Mouse (Mus musculus) T-cell, adult 2 months (primary cell): ENCODE data around the gene Rai1.

ENCODE experiments used
- DNase-seq: peaks from one replicate; pipeline ENCODE4 v3.0.0; 2022; ENCODE audit warnings: low spot score

Rai1 gene

DNA sequence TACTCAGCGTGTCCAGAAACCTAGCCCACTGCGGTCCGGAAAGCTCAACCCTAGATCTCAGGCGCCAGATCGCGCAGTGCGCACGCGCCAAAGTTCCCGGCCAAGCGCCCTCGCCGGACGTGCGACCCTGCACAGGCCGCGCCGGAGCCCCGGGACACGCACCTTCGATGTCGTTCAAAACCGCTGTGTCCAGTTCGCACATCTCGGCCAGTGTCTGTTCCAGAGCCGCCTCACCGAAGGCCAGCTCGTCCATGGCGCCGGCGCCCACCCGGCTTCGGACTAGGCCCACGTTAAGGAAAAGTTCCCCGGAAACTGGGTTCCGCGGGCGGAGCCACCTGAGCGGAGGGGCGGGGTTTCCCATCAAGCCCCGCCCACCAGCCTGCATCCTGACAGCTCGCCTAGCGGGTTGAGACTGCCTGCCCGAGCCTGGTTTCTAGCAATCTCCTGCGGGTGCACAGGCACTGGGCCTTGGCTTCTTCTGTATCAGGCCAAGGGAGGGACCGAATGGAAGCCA is 115.5 kb downstream of the Rai1 start:
- peak; percentile 90 for DNase-seq

DNA sequence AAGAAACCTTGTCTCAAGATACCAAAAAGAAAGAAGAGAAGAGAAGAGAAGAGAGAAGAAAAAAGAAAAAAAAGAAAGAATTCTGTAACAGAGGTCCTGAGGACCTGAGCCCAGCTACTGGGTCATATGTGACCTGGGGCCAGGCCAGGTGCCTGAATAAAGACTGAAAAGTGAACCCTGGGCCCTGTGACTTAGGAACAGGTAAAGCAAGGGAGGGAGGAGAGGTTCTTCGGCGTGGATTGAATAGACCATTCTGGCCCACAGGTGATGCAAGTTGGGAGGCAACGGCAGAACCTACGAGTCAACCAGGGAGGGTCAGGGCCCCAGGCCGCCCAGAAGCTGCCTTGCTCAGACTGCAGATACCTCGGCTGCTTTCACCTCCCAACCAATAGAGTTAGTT is 116.6 kb downstream of the Rai1 start:
- no peak for DNase-seq

DNA sequence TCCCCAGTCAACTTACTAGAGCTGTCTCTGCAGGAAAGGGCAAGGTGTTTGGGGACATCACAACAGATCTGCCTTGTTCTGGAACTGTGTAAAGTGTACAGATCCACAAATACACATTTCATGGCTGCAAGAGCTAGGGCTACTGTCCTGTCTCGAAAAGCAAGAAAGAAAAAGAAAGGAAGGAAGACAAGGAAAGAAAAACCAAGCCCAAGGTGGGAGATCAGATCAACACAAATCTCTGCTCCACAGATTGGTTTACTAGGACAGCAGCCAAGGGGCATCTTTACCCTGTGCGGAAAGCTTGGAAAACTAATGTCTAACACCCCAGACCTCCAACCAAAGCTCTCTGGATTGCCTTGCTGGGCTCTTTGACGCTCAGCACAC is 117.3 kb downstream of the Rai1 start:
- no peak for DNase-seq

DNA sequence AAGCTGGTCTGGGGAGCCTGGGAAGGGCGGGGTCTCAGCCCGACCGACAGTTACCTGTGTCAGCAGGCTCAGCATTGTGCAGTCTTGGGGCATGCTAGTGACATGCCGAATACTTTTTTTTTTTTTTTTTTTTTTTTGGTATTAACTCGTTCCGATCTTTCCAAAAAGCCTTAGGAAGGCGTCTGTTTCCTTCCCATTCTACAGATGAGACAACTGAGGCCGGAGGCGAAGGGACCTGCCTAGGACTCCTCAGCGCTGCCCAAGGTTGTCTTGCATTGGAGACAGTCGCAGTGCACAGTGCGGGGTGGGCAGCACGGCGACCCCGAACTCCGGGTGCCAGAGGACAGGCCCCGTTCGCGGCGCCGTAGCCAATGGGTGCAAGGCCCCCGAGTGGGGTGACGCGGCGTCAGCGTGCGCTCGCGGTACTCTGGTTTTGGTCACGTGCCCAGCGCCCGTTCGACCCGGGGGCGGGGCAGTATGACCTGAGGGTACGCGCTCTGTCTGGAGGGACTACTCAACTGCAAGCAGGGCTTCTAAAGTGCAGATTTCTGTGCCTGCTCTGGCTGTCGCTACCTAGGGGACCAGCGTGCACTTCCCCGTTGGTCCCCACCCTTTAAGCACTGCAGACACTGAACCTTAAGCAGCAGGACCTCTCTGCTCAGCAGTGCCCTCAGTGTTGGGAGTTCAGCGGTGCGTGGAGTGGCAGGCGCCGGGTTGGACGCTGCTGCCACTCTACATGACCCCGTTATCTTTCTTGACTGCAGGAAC is 117.8 kb downstream of the Rai1 start, which contains the start of gene Srebf1:
Gene Srebf1 (minus strand): TSS at position 113 of the 768 bp plus-strand sequence.
- DNase-seq: peak; percentile 85

DNA sequence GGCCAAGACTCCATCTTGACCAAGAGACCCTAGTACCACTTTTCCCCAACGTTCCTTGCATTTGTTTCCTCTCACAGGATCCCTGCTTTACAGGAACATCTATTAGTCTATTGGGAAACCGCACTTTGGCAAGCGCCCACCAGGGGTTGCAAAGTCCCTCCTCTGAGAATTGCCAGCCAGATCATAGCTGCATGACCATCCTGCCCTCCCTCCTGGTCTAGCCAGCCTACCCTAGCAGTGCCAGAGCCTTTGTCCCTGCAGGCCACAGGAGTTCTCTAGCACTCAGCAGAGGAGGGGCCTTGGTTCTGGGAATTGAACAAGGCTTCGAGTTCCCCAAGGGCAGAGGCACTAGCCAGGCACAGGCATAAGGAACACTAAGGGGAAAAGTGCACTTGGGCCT is 119.9 kb downstream of the Rai1 start:
- no peak for DNase-seq

- DNase-seq: no peak
Observed at GRCm38 (mm10) chr11:60225874-60226273, 121.1 kb downstream of the Rai1 start.

GRCm38 (mm10) chr11:60228525-60228924 is 123.7 kb downstream of the Rai1 start:
- no peak for DNase-seq

- no peak for DNase-seq
Observed at GRCm38 (mm10) chr11:60229821-60230220, 125.0 kb downstream of the Rai1 start.

- DNase-seq: no peak
Observed at GRCm38 (mm10) chr11:60230512-60230911, 125.7 kb downstream of the Rai1 start.

GRCm38 (mm10) chr11:60231326-60231725 is 126.5 kb downstream of the Rai1 start:
- DNase-seq: no peak

DNA sequence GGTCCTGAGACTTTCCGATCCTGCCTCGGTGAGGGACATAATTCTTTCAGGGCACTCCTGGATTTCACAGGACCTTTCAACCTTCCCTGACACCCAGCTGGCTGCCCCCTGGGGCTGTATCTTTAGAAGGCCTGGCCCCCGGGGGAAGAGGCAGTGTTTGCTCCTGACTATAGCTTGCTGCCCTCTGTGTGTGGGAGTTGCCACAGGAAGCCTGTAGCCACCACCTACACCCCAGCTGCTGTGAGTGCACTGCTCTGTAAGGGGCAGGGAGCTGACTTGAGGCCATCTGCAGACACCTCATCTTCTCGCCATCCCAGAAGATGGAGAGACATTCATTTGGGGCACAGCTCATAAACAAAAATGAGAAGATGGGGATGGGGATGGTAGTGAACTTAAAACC is 127.1 kb downstream of the Rai1 start:
- peak; percentile 32 for DNase-seq

DNA sequence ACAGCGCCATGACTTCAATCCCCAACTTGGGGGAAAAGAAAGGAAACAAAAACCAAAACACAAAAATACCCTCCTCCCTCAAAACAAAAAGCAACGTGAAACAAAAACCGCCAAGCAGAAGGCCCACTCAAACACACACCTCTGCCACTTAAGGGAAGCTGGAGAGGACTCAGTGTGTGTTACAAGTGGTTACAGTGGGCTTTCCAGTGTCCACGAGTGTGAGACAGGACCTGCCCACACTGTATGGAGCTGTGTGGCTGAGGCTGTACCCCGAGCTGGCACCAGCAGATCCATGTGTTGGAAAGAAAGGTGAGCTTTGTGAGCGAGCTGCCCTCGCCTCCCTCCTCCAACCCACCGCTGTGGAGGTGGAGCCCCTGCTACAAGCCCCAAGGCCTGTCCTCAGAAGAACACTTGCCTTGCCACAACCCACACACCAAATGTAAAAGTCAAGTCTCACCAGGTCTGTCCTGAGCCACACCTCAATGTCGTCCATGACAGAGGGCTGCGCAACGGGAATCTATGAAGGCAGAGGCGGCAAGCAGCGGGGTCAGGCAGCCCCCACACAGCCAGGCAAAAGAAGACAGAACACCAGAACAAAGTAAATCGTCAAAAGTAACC is 127.7 kb downstream of the Rai1 start:
- no peak for DNase-seq

GRCm38 (mm10) chr11:60233235-60233634 is 128.4 kb downstream of the Rai1 start:
- DNase-seq: no peak

GRCm38 (mm10) chr11:60235351-60235750 is 130.5 kb downstream of the Rai1 start:
- no peak for DNase-seq

- no peak for DNase-seq
Observed at GRCm38 (mm10) chr11:60240509-60240908, 135.7 kb downstream of the Rai1 start.

DNA sequence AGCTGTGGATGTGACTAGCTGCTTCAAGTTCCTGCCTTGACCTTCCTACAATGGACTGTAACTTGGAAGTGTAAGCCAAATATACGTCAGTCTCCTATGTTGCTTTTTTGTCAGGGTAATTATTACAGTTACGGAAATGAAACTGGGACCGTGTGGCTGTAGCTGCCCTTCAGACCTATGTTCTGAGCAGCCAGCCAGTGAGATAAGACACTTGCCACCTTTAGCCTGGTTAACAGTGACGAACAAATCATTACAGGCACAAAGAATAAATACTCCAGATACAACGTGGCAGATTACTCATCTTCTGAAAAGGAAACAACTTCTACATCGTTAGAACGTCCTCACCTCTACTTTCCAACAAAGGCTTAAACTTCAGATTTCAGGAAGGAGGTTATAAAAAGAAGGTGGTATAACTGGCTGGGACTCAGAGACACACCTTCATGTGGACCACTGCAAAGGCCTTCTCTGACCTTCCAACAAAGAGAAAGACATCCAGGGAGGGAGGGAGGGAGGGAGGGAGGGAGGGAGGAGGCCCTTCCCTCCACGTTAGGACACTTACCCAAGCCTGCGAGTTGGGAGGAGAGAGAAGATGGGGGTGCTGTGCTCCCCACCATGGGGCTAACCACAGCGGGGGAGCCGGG is 139.8 kb downstream of the Rai1 start:
- no peak for DNase-seq

GRCm38 (mm10) chr11:60246077-60246476 is 141.3 kb downstream of the Rai1 start:
- no peak for DNase-seq

GRCm38 (mm10) chr11:60247753-60248550 is 143.1 kb downstream of the Rai1 start:
- DNase-seq: no peak
